Mouse (Mus musculus): ENCODE data around the gene Hist2h2be. TPM values are rescaled to one million over a fixed set of nuclear protein-coding genes. Genes with fewer than 3 reads are reported as not detected.
"Not testable (repeated sequence)": the region's sequence is repeated elsewhere in the genome, so short reads cannot be mapped to it uniquely, and the experiment has no call there.

The Hist2h2be gene
- polyA plus RNA-seq, 1 experiment, result 9.4 TPM

GRCm38 (mm10) chr3:96196437-96197128 lies 24.3 kb upstream of the Hist2h2be start:
- TF ChIP-seq POLR2A (IDR thresholded peaks at IDR 0.05; ENCODE audit: borderline replicate concordance, control insufficient read depth, low read depth, low read length), result peak; percentile 5; the same call in 1 of the 2 replicates
- TF ChIP-seq CTCF (IDR thresholded peaks at IDR 0.05; ENCODE audit: control insufficient read depth, insufficient read depth, low read length), result no peak
- Histone ChIP-seq H3K4me3 (replicated peaks; ENCODE audit: control insufficient read depth, low read depth, low read length) (peak overlapping the region; percentile 90), H3K27ac (ENCODE audit: control insufficient read depth, insufficient read depth, low read depth, low read length, poor library complexity) (peak overlapping the region; percentile 74), H3K4me1 (ENCODE audit: control insufficient read depth, insufficient read depth, low read length) (peaks cover 4% of the 10 kb centered on the region)
- 18% methylated on average over 27 of the region's 27 CpGs for WGBS

GRCm38 (mm10) chr3:96197129-96197749 lies 23.7 kb upstream of the Hist2h2be start:
- H3K4me1 ChIP-seq (ENCODE audit: control insufficient read depth, insufficient read depth, low read length), result peaks cover 4% of the 10 kb centered on the region

GRCm38 (mm10) chr3:96198181-96198580 lies 22.7 kb upstream of the Hist2h2be start:
- peaks cover 4% of the 10 kb centered on the region for H3K4me1 ChIP-seq (ENCODE audit: control insufficient read depth, insufficient read depth, low read length)
- TF ChIP-seq POLR2A (IDR thresholded peaks at IDR 0.05; ENCODE audit: borderline replicate concordance, control insufficient read depth, low read depth, low read length) (no peak), CTCF (IDR thresholded peaks at IDR 0.05; ENCODE audit: control insufficient read depth, insufficient read depth, low read length) (no peak)
- H3K27ac ChIP-seq (ENCODE audit: control insufficient read depth, insufficient read depth, low read depth, low read length, poor library complexity), result no peak overlapping the region
- WGBS, result under 1% methylated on average over 6 of the region's 6 CpGs
- no peak overlapping the region for H3K4me3 ChIP-seq (replicated peaks; ENCODE audit: control insufficient read depth, low read depth, low read length)

More at GRCm38 (mm10) chr3:96197129-96197749, 23.7 kb upstream of the Hist2h2be start:
- Histone ChIP-seq H3K27ac (ENCODE audit: control insufficient read depth, insufficient read depth, low read depth, low read length, poor library complexity) (peak overlapping the region; percentile 74), H3K4me3 (replicated peaks; ENCODE audit: control insufficient read depth, low read depth, low read length) (peak overlapping the region; percentile 90)
- TF ChIP-seq POLR2A (IDR thresholded peaks at IDR 0.05; ENCODE audit: borderline replicate concordance, control insufficient read depth, low read depth, low read length) (peak; percentile 80), CTCF (IDR thresholded peaks at IDR 0.05; ENCODE audit: control insufficient read depth, insufficient read depth, low read length) (no peak)
- under 1% methylated on average over 50 of the region's 50 CpGs for WGBS

- not testable (repeated sequence) for H3K4me3 ChIP-seq (replicated peaks; ENCODE audit: control insufficient read depth, low read depth, low read length); H3K4me1 ChIP-seq (ENCODE audit: control insufficient read depth, insufficient read depth, low read length); H3K27ac ChIP-seq (ENCODE audit: control insufficient read depth, insufficient read depth, low read depth, low read length, poor library complexity)
- 22% methylated on average over 8 of the region's 8 CpGs for WGBS
Observed at GRCm38 (mm10) chr3:96198601-96199251, 22.2 kb upstream of the Hist2h2be start.

DNA sequence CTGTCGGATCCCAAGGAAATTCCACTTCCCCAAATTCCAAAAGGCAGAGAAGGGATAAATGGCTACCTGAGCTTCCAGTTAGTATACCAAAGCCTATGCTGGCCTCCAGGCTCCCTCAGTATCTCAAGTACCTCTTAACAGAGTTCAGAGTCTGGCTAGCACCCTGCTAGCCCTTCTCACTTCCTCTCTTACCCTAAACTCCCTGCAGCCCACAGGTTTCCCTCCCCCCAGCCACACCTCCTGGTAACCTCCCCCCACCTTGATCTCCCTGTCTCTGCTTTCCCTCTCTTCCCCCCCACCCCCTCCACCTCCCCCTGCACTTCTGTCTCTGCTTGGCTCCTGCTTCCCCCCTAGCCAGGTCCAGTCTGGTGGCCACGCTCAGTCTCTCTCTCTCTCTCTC lies 21.2 kb upstream of the Hist2h2be start:
- no peak overlapping the region for H3K27ac ChIP-seq (ENCODE audit: control insufficient read depth, insufficient read depth, low read depth, low read length, poor library complexity)
- H3K4me1 ChIP-seq (ENCODE audit: control insufficient read depth, insufficient read depth, low read length), result peaks cover 4% of the 10 kb centered on the region
- TF ChIP-seq CTCF (IDR thresholded peaks at IDR 0.05; ENCODE audit: control insufficient read depth, insufficient read depth, low read length), result no peak
- WGBS, result 53% methylated on average over 2 of the region's 2 CpGs
- no peak overlapping the region for H3K4me3 ChIP-seq (replicated peaks; ENCODE audit: control insufficient read depth, low read depth, low read length)

GRCm38 (mm10) chr3:96207819-96208218 lies 13.1 kb upstream of the Hist2h2be start:
- 65% methylated on average over 3 of the region's 3 CpGs for WGBS
- H3K27ac ChIP-seq (ENCODE audit: control insufficient read depth, insufficient read depth, low read depth, low read length, poor library complexity), result no peak overlapping the region
- no peak overlapping the region for H3K4me3 ChIP-seq (replicated peaks; ENCODE audit: control insufficient read depth, low read depth, low read length)
- TF ChIP-seq CTCF (IDR thresholded peaks at IDR 0.05; ENCODE audit: control insufficient read depth, insufficient read depth, low read length), result no peak
- no peak for TF ChIP-seq POLR2A (IDR thresholded peaks at IDR 0.05; ENCODE audit: borderline replicate concordance, control insufficient read depth, low read depth, low read length)
- H3K4me1 ChIP-seq (ENCODE audit: control insufficient read depth, insufficient read depth, low read length), result no peaks in the 10 kb centered on the region

- TF ChIP-seq POLR2A (IDR thresholded peaks at IDR 0.05; ENCODE audit: borderline replicate concordance, control insufficient read depth, low read depth, low read length) (no peak), CTCF (IDR thresholded peaks at IDR 0.05; ENCODE audit: control insufficient read depth, insufficient read depth, low read length) (peak; percentile 14; the same call in 1 of the 2 replicates)
- 51% methylated on average over 15 of the region's 15 CpGs for WGBS
Observed at GRCm38 (mm10) chr3:96209242-96209641, 11.7 kb upstream of the Hist2h2be start.

GRCm38 (mm10) chr3:96219191-96219641 lies 1.7 kb upstream of the Hist2h2be start:
- Histone ChIP-seq H3K27ac (ENCODE audit: control insufficient read depth, insufficient read depth, low read depth, low read length, poor library complexity) (peak overlapping the region; percentile 98), H3K4me1 (ENCODE audit: control insufficient read depth, insufficient read depth, low read length) (peaks cover 2% of the 10 kb centered on the region), H3K4me3 (replicated peaks; ENCODE audit: control insufficient read depth, low read depth, low read length) (peak overlapping the region; percentile 60)
- WGBS, result 0% methylated on average over 12 of the region's 12 CpGs
- peak; percentile 19; the same call in 1 of the 2 replicates for TF ChIP-seq CTCF (IDR thresholded peaks at IDR 0.05; ENCODE audit: control insufficient read depth, insufficient read depth, low read length)
- no peak for TF ChIP-seq POLR2A (IDR thresholded peaks at IDR 0.05; ENCODE audit: borderline replicate concordance, control insufficient read depth, low read depth, low read length)

More at GRCm38 (mm10) chr3:96209242-96209641, 11.7 kb upstream of the Hist2h2be start:
- no peak overlapping the region for H3K4me3 ChIP-seq (replicated peaks; ENCODE audit: control insufficient read depth, low read depth, low read length)
- no peak overlapping the region for H3K27ac ChIP-seq (ENCODE audit: control insufficient read depth, insufficient read depth, low read depth, low read length, poor library complexity)
- no peaks in the 10 kb centered on the region for H3K4me1 ChIP-seq (ENCODE audit: control insufficient read depth, insufficient read depth, low read length)

All from bone marrow, adult 2 months (tissue).